Mouse (Mus musculus): Measurements from ENCODE around the gene Ttc39b.

GRCm38 (mm10) chr4:83265926-83266692, 57.9 kb downstream of the Ttc39b start:
- TF ChIP-seq ZNF384 (IDR thresholded peaks at IDR 0.05; ENCODE audit: low read depth, low read length) (no peak), ZC3H11A (IDR thresholded peaks at IDR 0.05; ENCODE audit: borderline replicate concordance, low read depth, low read length) (no peak), CHD2 (IDR thresholded peaks at IDR 0.05; ENCODE audit: low read depth, low read length) (no peak), MAFK (IDR thresholded peaks at IDR 0.05; ENCODE audit: insufficient read depth, low read depth, low read length) (no peak), HCFC1 (IDR thresholded peaks at IDR 0.05; ENCODE audit: borderline replicate concordance, insufficient read depth, low read length) (no peak)
